Mouse (Mus musculus): Measurements from ENCODE around the gene Tanc2.

The Tanc2 gene

GRCm38 (mm10) chr11:105837962-105838361 lies 248.2 kb downstream of the Tanc2 start:
- DNase-seq, result no peak

GRCm38 (mm10) chr11:105845901-105846300 lies 256.1 kb downstream of the Tanc2 start:
- no peak for DNase-seq

- DNase-seq, result no peak
These were observed 265.7 kb downstream of the Tanc2 start for GRCm38 (mm10) chr11:105855504-105855903.

GRCm38 (mm10) chr11:105858063-105858462 lies 268.3 kb downstream of the Tanc2 start:
- no peak for DNase-seq

GRCm38 (mm10) chr11:105885558-105885957 lies 295.8 kb downstream of the Tanc2 start:
- no peak for DNase-seq

GRCm38 (mm10) chr11:105887281-105887680 lies 297.5 kb downstream of the Tanc2 start:
- no peak for DNase-seq

GRCm38 (mm10) chr11:105899151-105899550 lies 309.4 kb downstream of the Tanc2 start:
- DNase-seq, result no peak

- DNase-seq, result no peak
These were observed 311.7 kb downstream of the Tanc2 start for GRCm38 (mm10) chr11:105901501-105901900.

GRCm38 (mm10) chr11:105902956-105903355 lies 313.2 kb downstream of the Tanc2 start:
- no peak for DNase-seq

- no peak for DNase-seq
These were observed 315.9 kb downstream of the Tanc2 start for GRCm38 (mm10) chr11:105905529-105906213.

GRCm38 (mm10) chr11:105907381-105907780 lies 317.6 kb downstream of the Tanc2 start:
- DNase-seq, result no peak

- DNase-seq, result peak; percentile 40 to 47
These were observed 319.1 kb downstream of the Tanc2 start for GRCm38 (mm10) chr11:105908926-105909325.

- DNase-seq, result no peak
These were observed 319.8 kb downstream of the Tanc2 start for GRCm38 (mm10) chr11:105909617-105910016.

GRCm38 (mm10) chr11:105911149-105911548 lies 321.4 kb downstream of the Tanc2 start:
- no peak for DNase-seq

- DNase-seq, result peak; percentile 68 to 88
These were observed 322.0 kb downstream of the Tanc2 start for GRCm38 (mm10) chr11:105911592-105912375.

GRCm38 (mm10) chr11:105913580-105913979 lies 323.8 kb downstream of the Tanc2 start:
- DNase-seq, result no peak

- DNase-seq, result no peak
These were observed 330.5 kb downstream of the Tanc2 start for GRCm38 (mm10) chr11:105920098-105920785.

GRCm38 (mm10) chr11:105920836-105921235 lies 331.1 kb downstream of the Tanc2 start:
- DNase-seq, result no peak

- no peak for DNase-seq
These were observed 331.5 kb downstream of the Tanc2 start for GRCm38 (mm10) chr11:105921275-105921674.

GRCm38 (mm10) chr11:105922769-105923663 lies 333.2 kb downstream of the Tanc2 start:
- DNase-seq, result no peak

- DNase-seq, result peak; percentile 76 to 87
These were observed 337.6 kb downstream of the Tanc2 start for GRCm38 (mm10) chr11:105927065-105928030.
